Mouse (Mus musculus) layer of hippocampus, postnatal 25 days (tissue): ENCODE measurements around the gene Rp9. TPM values are rescaled to one million over a fixed set of nuclear protein-coding genes. Genes with fewer than 3 reads are reported as not detected.

Source experiments
- DNase-seq, 2 experiments: peaks; one replicate each; pipeline ENCODE4 v3.0.0; 2022; ENCODE audit warnings: mixed read lengths in 2 of 2, low spot score in 1 of 2; ENCODE audit errors: extremely low spot score in 1 of 2
- total RNA-seq, 2 experiments: library from RNA; stranded (reverse); gene quantifications; 2 replicates each; pipeline ENCODE4 v1.2.3; 2021

Gene Rp9
- total RNA-seq = 10 to 100 TPM; 29.2 to 32.4 TPM

- no peak for DNase-seq
These were observed at the start of gene Rp9 for GRCm38 (mm10) chr9:22469643-22470042. Rp9 (minus strand) TSS chr9:22469743.

GRCm38 (mm10) chr9:22518394-22519041 lies 49.0 kb upstream of the Rp9 start:
- peak; percentile 12 to 65 for DNase-seq

- no peak for DNase-seq
These were observed 45.5 kb upstream of the Rp9 start for GRCm38 (mm10) chr9:22515076-22515475.

- no peak for DNase-seq
These were observed 36.0 kb upstream of the Rp9 start for GRCm38 (mm10) chr9:22505574-22505973.

- no peak for DNase-seq
These were observed 34.0 kb upstream of the Rp9 start for GRCm38 (mm10) chr9:22503581-22503980.

- no peak for DNase-seq
These were observed 33.4 kb upstream of the Rp9 start for GRCm38 (mm10) chr9:22502972-22503371.

- no peak for DNase-seq
These were observed 27.7 kb upstream of the Rp9 start for GRCm38 (mm10) chr9:22497021-22497767.

- no peak for DNase-seq
These were observed 25.6 kb upstream of the Rp9 start for GRCm38 (mm10) chr9:22495133-22495532.

- DNase-seq = no peak
These were observed 24.8 kb upstream of the Rp9 start for GRCm38 (mm10) chr9:22494203-22494807.

- DNase-seq = no peak
These were observed 19.4 kb upstream of the Rp9 start for GRCm38 (mm10) chr9:22488963-22489362.

- DNase-seq = no peak
These were observed 16.7 kb upstream of the Rp9 start for GRCm38 (mm10) chr9:22486211-22486610.

GRCm38 (mm10) chr9:22484562-22485308 lies 15.2 kb upstream of the Rp9 start:
- DNase-seq = no peak

- DNase-seq = no peak
These were observed 14.5 kb upstream of the Rp9 start for GRCm38 (mm10) chr9:22483866-22484561.

GRCm38 (mm10) chr9:22478946-22479345 lies 9.4 kb upstream of the Rp9 start:
- no peak for DNase-seq

GRCm38 (mm10) chr9:22476265-22476664 lies 6.7 kb upstream of the Rp9 start:
- no peak for DNase-seq

GRCm38 (mm10) chr9:22475424-22475868 lies 5.9 kb upstream of the Rp9 start, which contains the start of gene Bbs9:
Bbs9 (plus strand) TSS chr9:22475715.
- DNase-seq = peak; percentile 82 to 86

GRCm38 (mm10) chr9:22468899-22469259 lies 664 bp downstream of the Rp9 start:
- no peak for DNase-seq

GRCm38 (mm10) chr9:22468170-22468898 lies 1.2 kb downstream of the Rp9 start:
- peak; percentile 35 to 55 for DNase-seq

GRCm38 (mm10) chr9:22467371-22468169 lies 2.0 kb downstream of the Rp9 start:
- peak in 1 of 2 experiments; percentile 33 for DNase-seq
